ENCODE assay signal across 8 mouse cellular contexts in the genomic region with DNA sequence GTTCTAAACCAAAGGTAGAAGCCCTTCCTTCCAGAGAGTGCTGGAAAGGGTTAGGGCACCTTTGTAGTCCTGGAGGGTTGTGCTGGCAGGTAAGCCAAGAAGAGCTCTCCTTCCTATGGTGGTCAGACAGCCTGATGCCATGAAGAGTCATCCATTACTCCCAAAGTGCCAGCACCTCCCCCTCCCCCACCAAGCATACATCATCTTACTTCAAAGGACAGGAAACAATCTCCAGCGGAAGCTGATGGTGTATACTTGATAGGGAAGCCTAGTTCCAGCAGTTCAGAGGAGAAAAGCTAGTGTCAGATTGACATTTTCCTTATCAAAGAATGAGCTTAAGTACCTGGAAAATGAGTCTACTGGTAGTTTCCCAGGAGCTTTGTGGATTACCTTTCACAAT. TPM values are rescaled to one million over a fixed set of nuclear protein-coding genes. Genes with fewer than 3 reads are reported as not detected.
DNase-seq lines count a peak whose midpoint lies in the region; ATAC-seq and TF ChIP-seq lines count a peak whose summit lies in the region.

No protein-coding gene starts in this region.

- TF ChIP-seq CTCF in kidney, postnatal 0 days (IDR thresholded peaks at IDR 0.05; ENCODE audit: low read depth), result no peak

- peak overlapping the region; percentile 81 for H3K4me2 ChIP-seq in heart, embryonic 14.5 days (ENCODE audit: low read length)
- H3K4me2 ChIP-seq in embryonic facial prominence, embryonic 14.5 days (ENCODE audit: low read depth, low read length), result peak overlapping the region; percentile 70
- peak overlapping the region; percentile 88 for H3K4me2 ChIP-seq in kidney, postnatal 0 days (ENCODE audit: low read length)
- peak overlapping the region; percentile 76 for H3K4me2 ChIP-seq in midbrain, embryonic 15.5 days

- ATAC-seq in heart, embryonic 14.5 days (ENCODE audit: insufficient number of reproducible peaks, insufficient read depth, low FRiP score, low read depth), result no peak
- ATAC-seq in embryonic facial prominence, embryonic 14.5 days (ENCODE audit: low read depth), result no peak
- no peak for ATAC-seq in kidney, postnatal 0 days (replicated peaks; ENCODE audit: low FRiP score, low read depth)
- no peak for ATAC-seq in midbrain, embryonic 15.5 days (replicated peaks)

- H3K4me3 ChIP-seq in heart, embryonic 14.5 days (ENCODE audit: control insufficient read depth in 1 of 2, insufficient read depth in 1 of 2, low read depth in 1 of 2, low read length in 2 of 2), result peak overlapping the region; percentile 4 to 87; a peak in 3 of 4 replicates
- peak overlapping the region; percentile 13; the same call in 1 of the 2 replicates for H3K4me3 ChIP-seq in embryonic facial prominence, embryonic 14.5 days (ENCODE audit: low read depth, low read length)
- no peak overlapping the region for H3K4me3 ChIP-seq in kidney, postnatal 0 days (replicated peaks; ENCODE audit: low read depth, low read length)
- H3K4me3 ChIP-seq in midbrain, embryonic 15.5 days, result peak overlapping the region; percentile 11; the same call in 1 of the 2 replicates

- H3K27me3 ChIP-seq in heart, embryonic 14.5 days (ENCODE audit: control insufficient read depth, insufficient read depth, low read length), result no peaks in the 10 kb centered on the region
- H3K27me3 ChIP-seq in embryonic facial prominence, embryonic 14.5 days (replicated peaks; ENCODE audit: control insufficient read depth, insufficient read depth, low read length), result no peaks in the 10 kb centered on the region
- H3K27me3 ChIP-seq in kidney, postnatal 0 days (ENCODE audit: insufficient read depth, low read length), result no peaks in the 10 kb centered on the region
- H3K27me3 ChIP-seq in midbrain, embryonic 15.5 days (replicated peaks), result no peaks in the 10 kb centered on the region

- intact Hi-C loops in left cerebral cortex, postnatal 25 days (cut with DNase I), result loop anchor here (10.0 kb wide), 1 partner anchor 280 kb away; the partner anchor contains the start of gene Rtp3

- no peaks in the 10 kb centered on the region for H3K9me3 ChIP-seq in heart, embryonic 14.5 days (ENCODE audit: control insufficient read depth, low read length)
- no peaks in the 10 kb centered on the region for H3K9me3 ChIP-seq in embryonic facial prominence, embryonic 14.5 days (ENCODE audit: control insufficient read depth, low read length)
- H3K9me3 ChIP-seq in kidney, postnatal 0 days (replicated peaks; ENCODE audit: low read length), result no peaks in the 10 kb centered on the region
- no peaks in the 10 kb centered on the region for H3K9me3 ChIP-seq in midbrain, embryonic 15.5 days

- peaks cover 5 to 44% of the 10 kb centered on the region in 2 experiments for H3K4me1 ChIP-seq in heart, embryonic 14.5 days (ENCODE audit: control insufficient read depth in 2 of 2, insufficient read depth in 2 of 2, low read length in 2 of 2)
- H3K4me1 ChIP-seq in embryonic facial prominence, embryonic 14.5 days (ENCODE audit: control insufficient read depth, insufficient read depth, low read length), result peaks cover 42% of the 10 kb centered on the region
- peaks cover 27% of the 10 kb centered on the region for H3K4me1 ChIP-seq in kidney, postnatal 0 days (replicated peaks; ENCODE audit: insufficient read depth, low read length)
- H3K4me1 ChIP-seq in midbrain, embryonic 15.5 days, result peaks cover 52% of the 10 kb centered on the region

- 12% methylated on average over 1 of the region's 1 CpGs for WGBS in heart, embryonic 14.5 days
- WGBS in embryonic facial prominence, embryonic 14.5 days, result 29% methylated on average over 1 of the region's 1 CpGs
- WGBS in kidney, postnatal 0 days, result 33% methylated on average over 1 of the region's 1 CpGs
- WGBS in midbrain, embryonic 15.5 days, result 63% methylated on average over 1 of the region's 1 CpGs

- DNase-seq in heart, adult 8-10 months (ENCODE audit: low spot score), result no peak
- no peak for DNase-seq in embryonic facial prominence, embryonic 14.5 days (ENCODE audit: low spot score)
- DNase-seq in kidney, postnatal 0 days (ENCODE audit: low spot score), result peak; percentile 9
- DNase-seq in left cerebral cortex, postnatal 25 days (ENCODE audit: low spot score in 2 of 2), result no peak
- DNase-seq in cerebellum, postnatal 36 days, result no peak
- no peak for DNase-seq in urinary bladder, postnatal 36 days (ENCODE audit: low spot score in 2 of 2)

- no peak overlapping the region for H3K27ac ChIP-seq in heart, embryonic 14.5 days (replicated peaks in 1 of 2; ENCODE audit: control insufficient read depth in 1 of 2, insufficient read depth in 1 of 2, low read depth in 2 of 2, low read length in 2 of 2)
- H3K27ac ChIP-seq in embryonic facial prominence, embryonic 14.5 days (replicated peaks; ENCODE audit: low read depth, low read length), result no peak overlapping the region
- H3K27ac ChIP-seq in kidney, postnatal 0 days, result no peak overlapping the region
- H3K27ac ChIP-seq in midbrain, embryonic 15.5 days, result no peak overlapping the region

- H3K9ac ChIP-seq in heart, embryonic 14.5 days (ENCODE audit: low read length), result peak overlapping the region; percentile 47; the same call in 1 of the 2 replicates
- 0 out of 2 replicates have a peak overlapping the region, but pooled peaks have one; percentile 25 for H3K9ac ChIP-seq in embryonic facial prominence, embryonic 14.5 days (ENCODE audit: low read depth, low read length)
- H3K9ac ChIP-seq in kidney, postnatal 0 days (ENCODE audit: low read depth, low read length), result 0 out of 2 replicates have a peak overlapping the region, but pooled peaks have one; percentile 37
- 0 out of 2 replicates have a peak overlapping the region, but pooled peaks have one; percentile 14 for H3K9ac ChIP-seq in midbrain, embryonic 15.5 days

- H3K36me3 ChIP-seq in heart, embryonic 14.5 days (ENCODE audit: control insufficient read depth, insufficient read depth, low read length), result peaks cover 55% of the 10 kb centered on the region
- H3K36me3 ChIP-seq in embryonic facial prominence, embryonic 14.5 days (ENCODE audit: control insufficient read depth, insufficient read depth, low read length), result peaks cover 54% of the 10 kb centered on the region
- H3K36me3 ChIP-seq in kidney, postnatal 0 days (ENCODE audit: insufficient read depth, low read length), result peaks cover 6% of the 10 kb centered on the region; the same call in 1 of the 2 replicates
- peaks cover 16% of the 10 kb centered on the region for H3K36me3 ChIP-seq in midbrain, embryonic 15.5 days (replicated peaks)

RNA-seq across cellular contexts. Expression of gene Epm2aip1, which starts 3.4 kb away (rescaled TPM):
- polyA plus RNA-seq in heart, embryonic 14.5 days (2014; fragmentation: Nextera tagmentation; extraction: Ambion mirVana), result 31.4 and 33.0 TPM in 2 replicates
- total RNA-seq in heart, adult 8-10 months (2022), result 10 to 100 TPM; 24.1 to 25.4 (median 24.9) TPM
- 47.0 and 48.2 TPM in 2 replicates for polyA plus RNA-seq in embryonic facial prominence, embryonic 14.5 days (2014; fragmentation: Nextera tagmentation; extraction: Ambion mirVana)
- polyA plus RNA-seq in kidney, postnatal 0 days (2015; fragmentation: Nextera tagmentation; extraction: Ambion mirVana), result 18.6 and 19.2 TPM in 2 replicates
- 60.4 and 68.6 TPM in 2 replicates for polyA plus RNA-seq in midbrain, embryonic 15.5 days (2015; fragmentation: Nextera tagmentation; extraction: Ambion mirVana)
- 10 to 100 TPM; 80.4 to 81.6 TPM for total RNA-seq in left cerebral cortex, postnatal 25 days (2021)

RNA-seq across cellular contexts. Expression of gene Mlh1, which starts 3.6 kb away (rescaled TPM):
- 34.1 and 36.1 TPM in 2 replicates for polyA plus RNA-seq in heart, embryonic 14.5 days (2014; fragmentation: Nextera tagmentation; extraction: Ambion mirVana)
- total RNA-seq in heart, adult 8-10 months (2022), result 1 to 10 TPM; 5.1 to 9.6 (median 7.6) TPM
- polyA plus RNA-seq in embryonic facial prominence, embryonic 14.5 days (2014; fragmentation: Nextera tagmentation; extraction: Ambion mirVana), result 33.6 and 34.2 TPM in 2 replicates
- 25.4 and 26.1 TPM in 2 replicates for polyA plus RNA-seq in kidney, postnatal 0 days (2015; fragmentation: Nextera tagmentation; extraction: Ambion mirVana)
- polyA plus RNA-seq in midbrain, embryonic 15.5 days (2015; fragmentation: Nextera tagmentation; extraction: Ambion mirVana), result 25.7 and 31.3 TPM in 2 replicates
- 10 to 100 TPM; 15.2 to 15.6 TPM for total RNA-seq in left cerebral cortex, postnatal 25 days (2021)

RNA-seq across cellular contexts. Expression of gene Trank1, which starts 36.4 kb away (rescaled TPM):
- polyA plus RNA-seq in heart, embryonic 14.5 days (2014; fragmentation: Nextera tagmentation; extraction: Ambion mirVana), result 0.04 and 0.05 TPM in 2 replicates
- total RNA-seq in heart, adult 8-10 months (2022), result under 1 TPM in 1 of 4 experiments, not detected in 3; 0.16 TPM
- polyA plus RNA-seq in embryonic facial prominence, embryonic 14.5 days (2014; fragmentation: Nextera tagmentation; extraction: Ambion mirVana), result 0.79 and 0.92 TPM in 2 replicates
- polyA plus RNA-seq in kidney, postnatal 0 days (2015; fragmentation: Nextera tagmentation; extraction: Ambion mirVana), result 0.61 and 1.0 TPM in 2 replicates
- 13.9 and 15.8 TPM in 2 replicates for polyA plus RNA-seq in midbrain, embryonic 15.5 days (2015; fragmentation: Nextera tagmentation; extraction: Ambion mirVana)
- 100 to 1,000 TPM; 245 to 294 TPM for total RNA-seq in left cerebral cortex, postnatal 25 days (2021)
